Mouse (Mus musculus) ES-Bruce4 (cell line): ENCODE measurements at regions not wholly inside any gene's neighbourhood (a gene's known extent, or its start where the extent isn't known, plus 50 kb on each side); places are given as distances from the start of the nearest gene placed in this dataset.

Experiments
- CTCF ChIP-seq: IDR thresholded peaks from one replicate; pipeline ENCODE4 v1.8.1; 2011; ENCODE audit warnings: low read depth, low read length
- POLR2A ChIP-seq: IDR thresholded peaks from one replicate; pipeline ENCODE4 v1.8.1; 2011; ENCODE audit warnings: low read length; ENCODE audit not compliant: insufficient read depth

DNA sequence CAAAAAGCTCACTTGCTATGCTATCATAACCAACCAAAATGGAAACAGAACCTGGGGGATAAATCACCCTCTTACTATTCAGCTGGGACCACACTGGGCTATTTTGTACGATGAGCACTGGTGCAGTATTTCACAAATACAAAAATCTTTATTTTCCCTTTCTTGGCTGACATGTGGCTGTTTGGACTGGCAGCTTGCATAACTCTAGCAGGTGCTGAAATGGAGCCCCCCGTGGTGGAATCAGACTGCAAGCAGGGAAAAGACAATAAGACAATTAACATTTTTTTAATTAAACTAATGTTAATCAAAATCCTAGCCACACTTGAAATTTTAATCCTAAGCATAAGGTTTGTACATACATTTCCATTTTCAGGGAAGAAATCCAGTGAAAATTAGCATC lies 196.4 kb upstream of the Irx5 start:
- TF ChIP-seq CTCF (no peak), POLR2A (no peak)
